9 mouse cellular contexts compared by ENCODE assay signal in the genomic region with DNA sequence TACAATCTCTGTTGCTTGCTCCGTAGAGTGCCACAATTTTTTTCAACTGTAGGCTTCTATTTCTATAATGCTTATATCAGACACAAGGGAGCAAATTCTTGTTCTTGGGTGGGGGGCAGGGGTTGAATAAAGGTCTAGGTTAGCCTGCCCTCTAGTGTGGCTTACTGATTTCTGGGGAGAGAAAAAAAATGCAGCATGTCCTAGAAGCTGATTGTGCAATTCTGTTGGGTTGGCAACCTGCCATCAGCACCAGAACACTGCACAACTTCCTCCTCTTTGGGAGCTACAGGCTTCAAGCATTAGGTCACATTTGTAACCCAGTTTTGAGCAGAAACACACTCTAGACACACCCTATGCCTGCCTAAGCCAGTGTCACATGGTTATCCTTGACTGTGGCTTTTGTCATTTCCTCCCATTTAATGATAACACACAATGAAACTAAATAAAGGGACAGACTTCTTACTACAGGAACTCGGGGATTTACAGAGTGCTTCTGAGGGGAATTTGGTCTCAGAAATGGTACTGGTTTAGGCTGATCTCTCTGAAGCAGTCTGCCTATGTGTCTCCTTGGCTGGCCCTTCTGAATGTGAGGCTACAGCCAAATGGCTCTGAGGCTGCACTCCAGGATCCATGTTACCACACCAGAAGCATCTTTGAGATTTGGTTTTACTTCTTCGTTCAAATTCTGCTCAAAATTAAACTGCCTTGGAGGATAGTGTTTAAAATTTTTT.
DNase-seq lines count a peak whose midpoint lies in the region; ATAC-seq and TF ChIP-seq lines count a peak whose summit lies in the region.
"Had no signal": no experiment of that assay in that cellular context is flagged by ENCODE, and none has a peak within 500 bp of the region (broad histone marks: within the 10 kb centered on the region; RNA-seq: fewer than 3 reads in every experiment).

No protein-coding gene starts in this region.

- TF ChIP-seq CTCF in forebrain, postnatal 0 days (IDR thresholded peaks at IDR 0.05; ENCODE audit: low read depth) = peak; percentile 55

- no peak overlapping the region for H3K4me2 ChIP-seq in forebrain, postnatal 0 days (ENCODE audit: low read depth)

- H3K27me3 ChIP-seq in forebrain, postnatal 0 days (ENCODE audit: insufficient read depth, low read length) = no peaks in the 10 kb centered on the region

- peak overlapping the region; percentile 55 for H3K27ac ChIP-seq in forebrain, postnatal 0 days (ENCODE audit: low read depth, low read length)

- H3K4me3 ChIP-seq in forebrain, postnatal 0 days (ENCODE audit: low read depth, low read length) = no peak overlapping the region
- H3K4me3 ChIP-seq: erythroblast, embryonic 14.5 days had no signal

- H3K9ac ChIP-seq in forebrain, postnatal 0 days = no peak overlapping the region

- H3K36me3 ChIP-seq in forebrain, postnatal 0 days (ENCODE audit: insufficient read depth) = no peaks in the 10 kb centered on the region

- WGBS in forebrain, postnatal 0 days = 35% methylated on average over 3 of the region's 3 CpGs

- DNase-seq in ES-CJ7 (ENCODE audit: low read depth, low spot score) = peak; percentile 6
- peak; percentile 89 to 91 for DNase-seq in adrenal gland, postnatal 36 days
- peak; percentile 74 for DNase-seq in forebrain, postnatal 0 days
- peak; percentile 91 to 92 for DNase-seq in heart, postnatal 10 days
- DNase-seq in layer of hippocampus, adult 11-12 months (ENCODE audit: low spot score) = peak; percentile 73
- DNase-seq in lung, adult 18-20 months = peak; percentile 89 to 92
- DNase-seq in right cerebral cortex, adult 18-20 months = peak; percentile 46

- H3K9me3 ChIP-seq in forebrain, postnatal 0 days (ENCODE audit: low read length) = no peaks in the 10 kb centered on the region

- 0 out of 2 replicates have a peak, but pooled peaks cover 3% of the 10 kb centered on the region for H3K4me1 ChIP-seq in forebrain, postnatal 0 days (ENCODE audit: insufficient read depth)

- intact Hi-C loops in heart, postnatal 10 days (cut with DNase I) = loop anchor here (2.0 to 5.0 kb wide), 2 partner anchors 739 to 775 kb away; no protein-coding TSS in a partner anchor

- peak; percentile 81 for ATAC-seq in forebrain, postnatal 0 days
- no peak for ATAC-seq in erythroblast, adult 5-6 weeks (replicated peaks; ENCODE audit: low FRiP score, poor library complexity, severe bottlenecking)

Comparison
In these comparisons a context has a peak if more than half of its experiments do, and no peak if none do; other contexts are left out.
1. DNase-seq: peak in every context shown above with its lines; median percentile 92 in heart, postnatal 10 days; 90 in lung, adult 18-20 months; 90 in adrenal gland, postnatal 36 days; 74 in forebrain, postnatal 0 days; 73 in layer of hippocampus, adult 11-12 months; 46 in right cerebral cortex, adult 18-20 months; 6 in ES-CJ7.